Mouse (Mus musculus): Measurements from ENCODE around the gene Crabp2. TPM values are rescaled to one million over a fixed set of nuclear protein-coding genes. Genes with fewer than 3 reads are reported as not detected.
A peak's percentile ranks its signal among the peaks of the same experiment; 100 is the strongest.

The Crabp2 gene
- total RNA-seq, 2 experiments from 2014 or later, result 2.0 to 2.2 TPM

DNA sequence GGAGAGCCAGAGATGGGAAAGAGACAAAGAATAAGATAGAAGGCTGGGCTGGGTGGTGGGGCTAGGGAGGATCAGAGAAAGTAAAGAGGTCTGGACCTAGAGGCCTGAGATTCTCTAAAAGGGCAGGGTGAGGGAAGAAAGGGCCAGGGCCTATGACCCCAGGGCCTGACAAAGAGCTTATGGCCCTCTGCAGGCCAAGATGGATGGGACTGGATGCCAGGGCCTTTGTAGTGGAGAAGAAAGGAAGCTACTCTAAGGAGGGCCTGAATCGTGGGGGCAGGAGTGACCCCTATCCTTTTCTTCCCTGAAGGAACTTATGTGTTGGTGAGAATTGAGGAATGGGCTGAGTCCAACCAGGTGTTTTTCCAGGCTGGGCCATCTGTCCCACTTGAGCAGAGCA, 9.6 kb downstream of the Crabp2 start:
- DNase-seq (ENCODE audit: low spot score in 2 of 2), result no peak

DNA sequence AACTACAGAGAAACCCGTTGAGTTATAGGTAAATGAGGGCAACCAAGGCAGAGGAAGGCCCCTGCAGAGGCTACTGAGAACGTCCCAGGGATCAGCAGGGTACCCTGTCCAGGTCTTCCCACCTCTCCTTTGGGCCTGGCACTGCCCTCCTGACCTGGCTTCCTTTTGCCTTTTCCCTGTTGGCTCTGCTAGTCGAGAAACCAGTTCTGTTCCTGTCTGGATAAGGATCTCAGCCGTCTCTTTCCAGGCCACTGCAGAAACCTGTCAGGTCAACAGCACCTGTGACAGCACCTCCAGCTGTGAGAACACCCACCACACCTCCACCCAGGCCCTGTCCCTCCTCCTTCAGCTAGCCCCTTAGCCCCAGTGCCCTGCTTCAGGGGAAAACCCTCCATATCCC, 10.0 kb downstream of the Crabp2 start:
- DNase-seq (ENCODE audit: low spot score in 2 of 2), result no peak

DNA sequence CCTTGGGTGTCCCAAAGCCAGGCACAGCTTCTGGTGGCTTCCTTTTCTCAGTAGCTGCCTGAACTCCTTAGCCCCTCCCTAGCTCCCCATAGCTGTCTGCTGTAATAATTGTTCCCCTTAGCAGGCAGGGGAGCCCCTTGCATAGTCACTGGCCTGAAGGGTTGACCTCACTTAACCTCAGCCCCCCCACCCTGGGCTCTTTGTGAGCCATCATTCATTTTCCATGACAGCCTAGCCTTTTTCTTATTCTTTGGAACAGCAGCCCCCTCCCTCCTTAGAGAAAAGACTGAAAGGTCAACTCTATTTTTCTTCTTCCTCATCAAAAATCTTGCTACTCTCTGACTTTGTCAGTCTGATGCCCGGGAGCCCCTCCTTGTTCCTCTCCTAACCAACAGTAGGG, 10.5 kb downstream of the Crabp2 start:
- no peak for DNase-seq (ENCODE audit: low spot score in 2 of 2)

DNA sequence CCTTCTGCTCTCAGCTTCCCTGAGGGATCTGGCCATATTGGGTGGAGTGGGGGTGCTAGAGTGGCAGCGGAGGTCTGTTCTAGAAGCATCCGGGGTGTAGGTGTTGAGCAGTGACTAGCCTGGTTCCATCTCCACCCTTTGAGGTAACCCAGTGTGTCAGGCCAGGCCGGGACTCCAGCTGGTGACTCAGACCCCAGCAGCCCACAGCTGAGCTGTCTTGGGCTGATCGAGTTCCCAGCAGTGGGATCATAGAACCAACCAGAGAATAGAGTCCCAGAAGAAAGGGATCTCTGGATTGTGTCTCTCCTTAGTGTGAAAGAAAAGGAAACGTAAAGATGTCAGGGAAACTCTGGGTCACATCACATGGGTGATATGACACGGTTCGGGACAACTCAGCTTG, 10.9 kb downstream of the Crabp2 start:
- no peak for DNase-seq (ENCODE audit: low spot score in 2 of 2)

DNA sequence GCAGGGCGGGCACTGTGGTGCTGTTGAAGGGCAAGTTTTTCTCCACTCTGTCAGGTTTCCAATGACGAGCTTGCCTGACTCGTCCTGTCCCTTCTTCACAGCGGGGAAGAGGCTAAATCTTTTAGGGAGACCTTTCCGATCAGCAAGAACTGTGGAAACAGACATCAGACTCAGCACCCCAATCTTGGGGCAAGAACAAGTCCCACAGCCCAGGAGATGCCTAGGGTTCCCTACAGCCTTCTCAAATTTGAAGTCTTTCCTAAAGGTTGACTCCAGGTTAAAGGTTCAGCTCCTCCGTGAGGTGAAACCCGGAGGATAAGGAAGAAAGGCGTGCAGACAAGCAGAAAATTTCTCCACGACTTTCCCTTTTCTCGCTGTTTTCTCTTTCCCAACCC, 11.7 kb downstream of the Crabp2 start:
- no peak for DNase-seq (ENCODE audit: low spot score in 2 of 2)

DNA sequence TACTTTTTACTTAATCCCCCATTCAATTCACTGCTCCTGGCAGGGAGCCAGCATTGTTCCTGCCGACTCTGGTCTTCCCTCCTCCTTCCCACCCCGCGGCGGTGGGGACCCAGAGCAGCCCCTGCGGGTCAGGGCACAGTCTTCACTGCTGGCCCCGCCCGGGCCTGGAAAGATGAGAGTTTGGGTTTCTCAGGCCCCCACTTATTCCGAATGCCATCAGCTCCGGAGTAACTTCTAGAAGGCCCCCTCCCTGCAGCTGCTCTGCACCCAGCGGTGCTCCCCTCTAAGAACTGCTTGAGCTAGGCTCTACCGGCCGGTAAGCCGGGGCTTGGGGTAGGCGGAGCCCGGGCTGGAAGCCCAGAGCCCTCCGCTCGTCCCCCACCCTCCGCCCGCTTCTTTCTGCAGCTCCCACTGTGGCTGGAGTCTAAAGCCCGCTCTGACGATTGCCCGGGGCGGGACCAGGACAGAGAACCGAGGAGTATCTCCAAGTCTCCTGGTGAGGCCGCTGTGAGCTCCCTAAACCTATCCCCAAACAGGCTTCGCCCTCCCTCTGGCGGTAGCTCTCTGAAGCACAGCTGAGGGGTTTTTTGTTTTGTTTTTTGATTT, 12.2 kb downstream of the Crabp2 start:
- peak; percentile 79 to 89 for DNase-seq (ENCODE audit: low spot score in 2 of 2)

DNA sequence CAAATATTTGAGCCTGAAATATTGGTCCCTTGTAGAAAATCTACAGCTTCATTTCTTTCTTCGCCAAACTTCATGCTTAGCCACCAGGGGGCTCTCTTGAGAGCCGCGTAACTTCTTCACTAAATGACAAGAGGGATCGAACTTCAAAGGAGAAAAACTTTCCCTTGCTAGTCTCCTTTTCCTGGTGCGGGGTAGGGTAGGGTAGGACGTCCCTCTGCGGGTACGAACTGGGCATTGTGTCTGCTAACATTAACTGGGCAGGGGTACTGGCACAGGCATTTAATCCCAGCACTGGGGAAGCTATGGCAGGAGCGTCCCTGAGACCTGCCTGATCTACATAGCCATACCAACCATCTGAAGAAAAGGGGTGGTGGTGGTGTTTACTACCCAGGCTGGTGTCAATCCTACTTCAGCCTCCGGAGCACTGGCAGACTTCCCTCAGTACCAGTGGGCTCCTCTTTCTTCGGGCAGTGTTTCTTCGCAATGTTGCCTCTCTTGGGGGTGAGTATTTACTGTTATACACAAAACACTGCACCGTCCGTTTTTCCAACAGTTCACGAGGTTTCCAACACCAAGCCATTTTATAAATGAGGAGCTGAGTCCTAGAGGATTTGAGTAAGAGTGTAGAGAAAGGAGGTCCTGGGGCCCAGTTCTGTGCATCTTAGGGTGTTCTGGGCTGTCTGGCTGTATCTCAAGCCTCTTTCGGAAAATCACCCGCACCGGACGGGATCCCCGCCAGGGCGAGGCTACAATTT, 21.9 kb downstream of the Crabp2 start:
- peak; percentile 48 to 58 for DNase-seq (ENCODE audit: low spot score in 2 of 2)

DNA sequence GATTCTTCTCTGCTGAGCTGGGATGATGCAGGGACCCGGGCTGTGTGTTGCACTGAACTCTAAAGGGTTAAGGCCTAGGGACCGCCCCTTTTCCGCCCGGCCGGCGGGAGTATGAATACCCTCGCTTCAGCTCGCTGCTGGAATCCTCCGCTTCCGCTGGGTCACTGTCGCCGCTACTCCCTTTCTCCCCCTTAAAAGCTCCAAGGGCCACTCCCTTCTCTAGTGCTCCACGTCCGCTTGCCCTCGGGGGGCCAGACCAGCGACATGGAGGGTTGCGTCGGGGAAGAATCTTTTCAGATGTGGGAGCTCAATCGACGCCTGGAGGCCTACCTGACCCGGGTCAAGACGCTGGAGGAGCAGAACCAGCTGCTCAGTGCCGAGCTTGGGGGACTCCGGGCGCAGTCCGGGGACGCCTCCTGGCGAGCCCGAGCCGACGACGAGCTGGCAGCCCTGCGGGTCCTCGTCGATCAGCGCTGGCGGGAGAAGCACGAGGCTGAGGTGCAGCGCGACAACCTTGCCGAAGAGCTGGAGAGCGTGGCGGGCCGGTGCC, 22.5 kb downstream of the Crabp2 start, which contains the start of gene Nes:
Nes (plus strand) TSS at position 140 of the 550 bp plus-strand sequence.
- no peak for DNase-seq (ENCODE audit: low spot score in 2 of 2)

DNA sequence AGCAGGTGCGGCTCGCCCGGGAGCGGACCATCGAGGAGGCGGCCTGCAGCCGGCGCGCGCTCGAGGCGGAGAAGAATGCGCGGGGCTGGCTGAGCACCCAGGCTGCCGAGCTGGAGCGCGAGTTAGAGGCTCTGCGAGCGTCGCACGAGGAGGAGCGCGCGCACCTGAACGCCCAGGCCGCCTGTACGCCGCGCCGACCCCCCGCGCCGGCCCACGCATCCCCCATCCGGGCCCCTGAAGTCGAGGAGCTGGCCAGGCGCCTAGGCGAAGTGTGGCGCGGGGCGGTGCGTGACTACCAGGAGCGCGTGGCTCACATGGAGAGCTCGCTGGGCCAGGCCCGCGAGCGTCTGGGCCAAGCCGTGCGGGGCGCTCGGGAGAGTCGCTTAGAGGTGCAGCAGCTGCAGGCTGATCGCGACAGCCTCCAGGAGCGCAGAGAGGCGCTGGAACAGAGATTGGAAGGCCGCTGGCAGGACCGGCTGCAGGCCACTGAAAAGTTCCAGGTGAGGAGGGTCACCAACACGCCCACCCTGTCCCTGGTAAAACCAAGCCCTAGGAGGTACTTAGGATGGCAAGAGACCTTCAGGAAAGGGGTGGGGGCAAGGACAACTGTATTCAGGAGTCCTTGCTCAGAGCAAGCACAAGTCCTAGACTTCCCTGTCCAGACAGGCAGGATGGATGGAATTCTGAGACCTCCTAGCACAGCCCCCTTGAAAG, 23.2 kb downstream of the Crabp2 start:
- DNase-seq (ENCODE audit: low spot score in 2 of 2), result no peak

DNA sequence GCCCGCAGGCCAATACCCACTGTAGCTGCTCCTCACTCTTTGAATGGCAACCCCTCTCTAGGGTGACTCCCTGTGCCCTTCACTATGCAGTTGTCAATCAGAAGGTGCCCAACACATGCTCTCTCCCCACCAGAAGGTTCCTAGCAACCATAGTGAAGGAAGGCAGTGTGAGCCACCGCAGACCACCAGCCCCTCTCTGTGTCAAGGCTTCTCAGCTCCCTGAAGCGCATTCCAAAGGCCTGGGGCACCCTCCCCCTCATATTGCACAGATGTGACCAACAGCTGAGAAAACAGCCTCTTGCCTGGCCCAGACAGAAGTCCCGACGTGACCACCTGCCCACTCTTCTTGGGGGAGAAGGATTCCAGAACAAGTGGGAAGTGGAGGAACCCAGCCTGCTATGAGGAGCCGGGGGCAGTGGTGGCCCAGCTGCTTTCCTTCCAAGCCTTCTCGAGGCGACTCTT, 23.8 kb downstream of the Crabp2 start:
- no peak for DNase-seq (ENCODE audit: low spot score in 2 of 2)

DNA sequence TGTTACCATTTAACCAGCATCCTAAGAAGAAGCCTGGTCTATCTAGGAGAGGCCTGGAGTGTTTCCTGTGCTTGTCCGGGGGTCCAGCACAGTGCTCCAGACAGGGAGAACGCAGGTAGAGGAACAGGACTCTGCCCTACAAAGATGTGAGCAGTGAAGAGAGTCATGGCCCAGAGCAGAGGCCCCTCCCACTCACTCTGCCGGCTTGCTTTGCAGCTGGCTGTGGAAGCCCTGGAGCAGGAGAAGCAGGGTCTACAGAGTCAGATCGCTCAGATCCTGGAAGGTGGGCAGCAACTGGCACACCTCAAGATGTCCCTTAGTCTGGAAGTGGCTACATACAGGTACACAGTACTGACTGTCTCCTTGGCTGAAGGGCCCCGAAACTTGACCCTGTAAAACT, 24.3 kb downstream of the Crabp2 start:
- DNase-seq (ENCODE audit: low spot score in 2 of 2), result no peak

DNA sequence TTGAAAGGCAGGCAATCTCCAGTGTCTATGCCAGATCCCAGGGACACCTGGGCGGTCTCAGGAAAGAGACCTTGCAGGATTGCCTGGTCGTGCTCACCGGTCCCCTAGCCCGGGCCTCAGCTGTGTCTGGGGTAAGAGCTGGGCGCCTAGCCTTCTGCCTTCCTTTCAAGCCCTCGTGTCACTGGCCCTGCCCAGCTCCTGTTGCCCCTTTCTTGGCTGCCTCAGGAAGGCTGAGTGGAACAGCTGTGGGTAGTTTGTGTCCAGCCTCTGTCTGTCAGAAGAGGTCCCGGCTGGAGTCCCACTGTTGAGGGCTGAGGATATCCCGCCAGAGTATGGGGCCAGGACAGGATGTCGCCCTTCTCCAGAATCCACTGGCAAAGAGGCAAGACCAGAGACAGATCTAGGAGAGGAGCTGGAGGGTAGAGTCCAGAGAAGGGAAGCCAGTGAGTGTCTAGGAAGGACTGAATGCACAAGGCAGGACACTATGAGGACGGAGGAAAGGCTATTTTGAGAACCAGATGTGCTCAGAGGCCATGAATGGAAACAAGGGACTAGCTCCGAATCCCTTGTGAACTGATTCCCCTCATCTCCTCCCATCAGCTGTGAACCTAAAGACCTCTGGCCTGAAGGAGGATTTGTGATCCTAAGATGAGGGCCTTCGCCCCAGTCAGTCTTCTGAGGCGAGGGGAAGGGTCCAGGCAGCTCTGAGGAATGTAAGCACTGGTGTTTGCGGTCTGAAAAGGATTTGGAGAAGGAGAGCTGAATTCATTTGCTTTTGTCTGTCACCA, 25.3 kb downstream of the Crabp2 start:
- no peak for DNase-seq (ENCODE audit: low spot score in 2 of 2)

DNA sequence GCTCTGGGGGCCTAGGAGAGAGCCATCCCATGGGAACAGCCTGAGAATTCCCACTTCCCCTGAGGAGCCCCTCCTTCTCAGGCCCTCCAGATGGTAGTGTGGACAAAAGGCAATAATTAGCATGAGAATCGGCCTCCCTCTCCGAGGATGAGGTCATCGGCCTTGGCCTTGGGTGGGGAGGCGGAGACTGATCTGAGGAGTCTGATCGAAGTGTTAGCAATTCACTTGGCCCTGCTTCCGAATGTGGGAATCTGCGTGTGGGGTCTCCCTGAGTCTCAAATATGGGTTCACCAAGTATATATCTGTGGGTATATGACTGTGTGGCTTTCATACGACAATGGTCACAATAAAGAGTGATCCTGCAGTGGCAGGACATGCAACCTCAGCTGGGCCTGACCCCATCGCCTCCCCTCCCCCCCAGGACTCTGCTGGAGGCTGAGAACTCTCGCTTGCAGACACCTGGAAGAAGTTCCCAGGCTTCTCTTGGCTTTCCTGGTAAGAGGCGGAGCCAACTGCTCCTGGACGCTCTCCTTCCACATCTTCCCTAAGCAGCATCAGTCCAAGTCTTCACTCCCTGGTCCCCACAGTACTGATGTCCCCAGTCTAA, 26.0 kb downstream of the Crabp2 start:
- DNase-seq (ENCODE audit: low spot score in 2 of 2), result no peak

DNA sequence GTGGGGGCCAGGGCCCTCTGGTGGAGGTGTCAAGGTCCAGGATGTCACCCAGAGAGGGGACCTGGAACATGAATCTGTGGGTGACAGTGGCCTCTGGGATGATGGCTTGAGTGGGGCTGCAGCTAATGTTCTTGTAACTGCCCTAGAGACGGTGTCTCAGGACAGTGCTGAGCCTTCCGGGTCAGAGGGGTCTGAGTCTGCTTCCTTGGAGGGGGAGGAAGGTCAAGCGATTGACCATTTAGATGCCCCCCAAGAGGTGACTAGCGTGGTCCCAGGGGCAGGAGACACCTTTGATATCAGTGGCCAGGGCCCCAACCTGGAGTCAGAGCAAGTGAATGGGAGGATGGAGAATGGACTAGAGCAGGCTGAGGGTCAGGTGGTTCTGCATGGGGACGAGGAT, 31.0 kb downstream of the Crabp2 start:
- no peak for DNase-seq (ENCODE audit: low spot score in 2 of 2)

DNA sequence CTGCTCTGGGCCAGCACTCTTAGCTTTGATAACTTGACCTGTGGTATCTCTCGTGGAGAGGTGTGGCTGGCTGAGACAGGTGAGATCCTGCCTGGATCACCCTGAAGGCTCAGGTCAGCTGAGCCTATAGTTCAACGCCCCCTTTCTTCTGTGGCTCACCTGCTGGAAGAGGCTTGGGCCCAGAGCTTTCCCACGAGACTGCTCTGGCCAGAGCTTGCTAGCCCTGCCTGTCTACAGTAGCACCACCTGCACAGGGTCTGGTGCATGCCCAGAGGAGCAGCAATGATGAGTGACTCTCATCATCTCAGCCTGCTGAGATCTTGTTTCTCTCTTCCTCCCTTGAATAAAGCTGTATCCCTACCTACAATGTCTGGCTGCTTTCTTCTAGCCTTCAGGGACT, 31.6 kb downstream of the Crabp2 start:
- DNase-seq (ENCODE audit: low spot score in 2 of 2), result no peak

DNA sequence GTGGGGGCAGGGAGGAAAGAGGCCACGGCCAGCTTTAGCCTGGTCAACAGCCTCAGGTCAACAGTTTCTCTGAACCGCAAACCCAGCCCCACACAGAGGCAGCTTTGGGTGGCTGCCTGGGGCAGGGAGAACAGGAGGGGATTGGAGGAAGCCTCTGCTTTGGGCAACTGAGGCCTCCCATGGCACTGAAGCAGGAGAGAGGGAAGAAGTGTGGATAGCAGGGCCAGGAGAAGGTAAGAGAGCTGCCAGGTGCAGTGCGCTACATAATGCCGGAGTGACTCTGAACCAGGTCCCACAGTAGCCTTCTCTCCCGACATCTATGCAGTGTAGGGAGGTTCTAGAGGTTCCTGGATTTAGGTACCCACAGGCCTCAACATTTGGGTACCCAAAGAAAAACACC, 32.3 kb downstream of the Crabp2 start:
- DNase-seq (ENCODE audit: low spot score in 2 of 2), result no peak

DNA sequence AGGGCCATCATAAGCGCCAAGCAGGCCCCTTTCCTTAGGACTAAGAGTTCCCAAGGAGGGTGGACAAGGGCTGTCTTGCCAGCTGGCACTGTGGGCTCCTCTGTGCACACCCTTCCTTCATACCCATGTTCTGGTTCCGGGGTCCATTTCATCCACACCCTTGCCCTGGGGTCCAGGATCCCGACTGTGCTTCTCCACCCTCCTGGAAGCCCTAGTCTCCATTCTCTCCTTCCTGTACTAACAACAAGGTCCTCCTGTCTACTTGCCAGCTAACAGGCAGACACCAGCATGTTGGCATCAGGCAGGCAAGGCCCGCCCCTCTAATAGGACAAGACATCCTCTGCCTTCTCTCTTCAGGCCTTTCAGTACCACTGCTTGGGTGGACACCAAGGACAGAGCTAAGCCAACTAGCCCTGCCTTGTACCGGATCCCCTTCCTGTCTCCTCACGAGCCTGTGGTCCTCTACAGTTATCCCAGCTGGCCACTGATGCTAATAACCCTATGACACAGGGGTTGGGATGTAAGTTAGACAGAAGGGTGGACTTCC, 32.8 kb downstream of the Crabp2 start:
- no peak for DNase-seq (ENCODE audit: low spot score in 2 of 2)

DNA sequence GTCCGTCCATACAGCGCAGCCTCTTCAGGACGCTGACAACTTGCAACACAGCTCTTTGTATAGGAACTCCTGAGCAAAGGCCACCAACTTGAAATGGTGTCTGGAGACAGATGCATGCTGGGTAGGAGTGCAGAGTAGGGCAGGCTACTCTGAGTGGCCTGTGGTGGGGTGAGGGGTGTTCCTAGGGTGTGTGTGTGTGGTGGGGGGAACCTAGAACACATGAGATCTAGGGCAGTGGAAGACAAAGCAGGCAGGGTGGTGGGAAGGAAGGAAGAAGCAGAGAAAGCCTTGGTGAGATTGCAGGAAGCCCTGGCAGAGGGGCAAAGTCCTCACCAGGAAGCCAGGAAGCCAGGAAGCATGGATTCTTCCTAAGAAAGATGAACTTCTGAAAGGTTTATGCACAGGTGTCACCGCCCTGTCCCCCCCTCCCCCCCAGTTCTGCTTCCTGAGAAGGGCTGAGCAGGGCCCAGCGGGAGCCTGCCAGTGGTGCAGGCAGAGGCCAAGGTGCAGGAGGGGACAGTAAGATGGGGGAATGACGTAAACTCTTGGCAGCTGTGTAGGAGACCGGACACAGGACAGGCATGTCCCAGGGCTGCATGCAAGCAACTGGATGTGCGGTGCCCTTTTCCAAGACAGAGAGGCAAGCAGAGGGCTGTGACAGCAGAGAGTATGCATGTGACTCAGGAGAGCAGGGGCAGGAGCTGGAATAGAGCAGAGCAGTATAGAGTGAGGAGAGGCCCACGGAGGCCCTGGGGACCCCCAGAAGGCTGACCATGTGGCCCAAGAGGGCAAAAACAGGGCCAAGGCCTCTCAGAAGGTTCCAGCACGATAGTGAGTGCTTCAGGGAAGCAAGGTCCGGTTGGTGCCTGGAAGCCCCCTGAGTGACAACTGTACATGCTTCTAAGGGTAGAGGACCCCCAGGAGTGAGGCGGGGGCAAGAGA, 33.7 kb downstream of the Crabp2 start:
- no peak for DNase-seq (ENCODE audit: low spot score in 2 of 2)

All from layer of hippocampus, postnatal 14 days (tissue).